Mouse (Mus musculus) kidney, embryonic 15.5 days (tissue): ENCODE measurements at regions not wholly inside any gene's neighbourhood (a gene's known extent, or its start where the extent isn't known, plus 50 kb on each side); places are given as distances from the start of the nearest gene placed in this dataset.

Experiments
- ATAC-seq: fragments of 200-750 bp; cut with Nextera tagmentation; replicated peaks from 2 replicates; pipeline ENCODE4 v1.8.0; 2017; ENCODE audit warnings: moderate TSS enrichment; ENCODE audit not compliant: low FRiP score
- H3K27ac ChIP-seq: fragments of 300-500 bp; sonication (generic); 2 replicates; pipeline ENCODE4 v1.5.1; 2015; ENCODE audit warnings: mild to moderate bottlenecking, inconsistent platforms
- H3K27me3 ChIP-seq: fragments of 300-500 bp; sonication (generic); 2 replicates; pipeline ENCODE4 v1.6.1; 2015; ENCODE audit warnings: inconsistent platforms
- H3K36me3 ChIP-seq: fragments of 300-500 bp; sonication (generic); 2 replicates; pipeline ENCODE4 v1.6.1; 2015; ENCODE audit warnings: inconsistent platforms
- H3K4me1 ChIP-seq: fragments of 300-500 bp; sonication (generic); 2 replicates; pipeline ENCODE4 v1.6.1; 2015; ENCODE audit warnings: inconsistent platforms
- H3K4me2 ChIP-seq: fragments of 300-500 bp; sonication (generic); 2 replicates; pipeline ENCODE4 v1.6.1; 2015; ENCODE audit warnings: moderate library complexity, mild to moderate bottlenecking, inconsistent platforms
- H3K4me3 ChIP-seq: fragments of 300-500 bp; sonication (generic); replicated peaks from 2 replicates; pipeline ENCODE4 v1.5.1; 2015; ENCODE audit warnings: mild to moderate bottlenecking, inconsistent platforms
- H3K9ac ChIP-seq: fragments of 300-500 bp; sonication (generic); 2 replicates; pipeline ENCODE4 v1.6.1; 2015; ENCODE audit warnings: mild to moderate bottlenecking, inconsistent platforms
- H3K9me3 ChIP-seq: fragments of 300-500 bp; sonication (generic); replicated peaks from 2 replicates; pipeline ENCODE4 v1.6.1; 2016; ENCODE audit warnings: inconsistent platforms
- WGBS: fragments of 180-500 bp; shearing (Covaris S2); methylation state at CpG from one replicate; pipeline ENCODE4 v1.1.7; 2015; ENCODE audit warnings: mixed read lengths; 5-methylcytosine and 5-hydroxymethylcytosine counted together

DNA sequence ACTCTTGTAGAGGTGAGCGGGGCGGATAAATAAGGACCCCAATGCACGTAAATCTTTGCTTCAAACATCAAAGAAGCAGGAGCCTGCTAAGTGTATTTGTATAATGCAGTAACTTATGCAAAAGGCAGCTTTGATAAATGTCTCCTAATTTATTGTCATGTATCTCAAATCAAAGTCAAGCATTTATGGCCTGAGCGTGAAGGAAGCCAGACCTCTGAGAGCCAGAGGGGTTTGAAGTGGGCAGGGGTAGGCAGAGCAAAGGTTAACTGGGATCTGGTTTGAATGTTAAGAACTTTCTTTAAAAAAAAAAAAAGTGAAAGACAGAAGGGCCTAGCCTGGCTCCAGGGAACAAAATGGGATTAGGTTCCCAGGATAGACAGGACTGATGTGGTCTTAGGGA lies 151.1 kb upstream of the Irx3 start:
- no peak overlapping the region for H3K9ac ChIP-seq
- H3K4me3 ChIP-seq = no peak overlapping the region
- no peak overlapping the region for H3K4me2 ChIP-seq
- H3K27me3 ChIP-seq = peaks cover 13% of the 10 kb centered on the region
- no peak overlapping the region for H3K27ac ChIP-seq
- ATAC-seq = no peak
- no peaks in the 10 kb centered on the region for H3K36me3 ChIP-seq
- WGBS = 73% methylated on average over 4 of the region's 4 CpGs
- H3K4me1 ChIP-seq = peaks cover 15% of the 10 kb centered on the region
- H3K9me3 ChIP-seq = no peaks in the 10 kb centered on the region

DNA sequence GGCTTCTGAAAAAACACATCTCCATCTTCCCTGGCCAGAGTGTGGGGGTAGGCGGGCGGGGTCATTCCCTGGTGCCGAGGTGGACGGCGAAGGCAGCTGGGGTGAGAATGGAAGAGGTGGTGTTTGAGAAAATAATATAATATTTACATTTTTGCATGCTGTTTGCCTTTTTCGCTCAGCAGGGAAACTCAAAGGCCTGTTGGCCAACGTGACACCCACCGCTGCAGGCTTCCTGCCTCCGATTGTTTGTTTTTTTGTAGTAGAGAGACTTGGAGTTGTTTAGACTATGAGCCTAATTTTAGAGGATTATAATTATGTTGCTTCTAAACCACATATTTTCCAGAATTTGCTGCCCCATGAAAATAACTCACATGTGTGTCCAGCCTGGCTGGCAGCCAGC lies 147.2 kb upstream of the Irx3 start:
- 0 out of 2 replicates have a peak, but pooled peaks cover 12% of the 10 kb centered on the region for H3K27me3 ChIP-seq
- peaks cover 23% of the 10 kb centered on the region for H3K4me1 ChIP-seq
- H3K9ac ChIP-seq = no peak overlapping the region
- H3K4me3 ChIP-seq = no peak overlapping the region
- no peaks in the 10 kb centered on the region for H3K9me3 ChIP-seq
- no peak for ATAC-seq
- H3K27ac ChIP-seq = 0 out of 2 replicates have a peak overlapping the region, but pooled peaks have one; percentile 54
- 71% methylated on average over 9 of the region's 9 CpGs for WGBS
- no peaks in the 10 kb centered on the region for H3K36me3 ChIP-seq
- H3K4me2 ChIP-seq = peak overlapping the region; percentile 48

DNA sequence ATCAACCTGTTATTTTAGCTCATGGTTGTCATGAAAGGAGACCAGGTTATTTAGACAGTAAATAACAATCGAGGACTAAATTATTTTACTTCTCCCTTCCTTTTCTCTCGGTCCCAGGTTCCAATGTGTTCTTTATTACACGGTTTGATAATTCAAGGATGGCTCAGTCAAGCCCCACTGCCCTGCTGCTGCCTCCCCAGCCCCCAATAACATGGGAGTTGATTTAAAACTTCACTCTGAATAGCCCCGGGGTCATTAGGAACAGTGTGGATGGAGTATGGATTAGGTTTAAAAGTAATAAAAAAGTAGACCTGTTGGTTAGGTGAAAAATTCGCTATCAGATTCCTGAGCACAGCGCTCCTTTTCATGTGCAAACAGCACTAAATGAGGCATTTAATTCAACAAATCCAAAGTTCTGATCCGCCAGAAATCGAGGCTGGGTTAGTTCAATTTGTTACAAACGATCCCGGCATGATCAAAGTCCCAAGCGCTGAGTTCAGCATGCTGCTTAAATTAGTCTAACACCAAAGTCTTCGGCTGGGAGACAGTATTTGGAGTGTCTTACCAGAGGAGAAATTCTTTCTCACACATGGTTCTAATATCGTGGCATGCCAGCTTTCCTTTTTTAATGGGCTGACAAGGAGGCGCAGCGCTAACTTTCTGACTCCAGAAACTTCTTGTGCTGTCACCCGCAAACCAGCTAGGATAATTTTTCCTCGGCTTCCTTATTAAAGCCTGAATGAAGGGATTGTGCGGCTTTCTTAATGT lies 146.5 kb upstream of the Irx3 start:
- H3K4me3 ChIP-seq = no peak overlapping the region
- ATAC-seq = 0 out of 2 replicates have a peak, but pooled peaks have one; percentile 64
- peaks cover 26% of the 10 kb centered on the region for H3K4me1 ChIP-seq
- H3K27ac ChIP-seq = peak overlapping the region; percentile 54
- no peaks in the 10 kb centered on the region for H3K9me3 ChIP-seq
- H3K27me3 ChIP-seq = 0 out of 2 replicates have a peak, but pooled peaks cover 12% of the 10 kb centered on the region
- H3K4me2 ChIP-seq = peak overlapping the region; percentile 48
- H3K9ac ChIP-seq = 0 out of 2 replicates have a peak overlapping the region, but pooled peaks have one; percentile 9
- WGBS = 26% methylated on average over 18 of the region's 18 CpGs
- no peaks in the 10 kb centered on the region for H3K36me3 ChIP-seq

DNA sequence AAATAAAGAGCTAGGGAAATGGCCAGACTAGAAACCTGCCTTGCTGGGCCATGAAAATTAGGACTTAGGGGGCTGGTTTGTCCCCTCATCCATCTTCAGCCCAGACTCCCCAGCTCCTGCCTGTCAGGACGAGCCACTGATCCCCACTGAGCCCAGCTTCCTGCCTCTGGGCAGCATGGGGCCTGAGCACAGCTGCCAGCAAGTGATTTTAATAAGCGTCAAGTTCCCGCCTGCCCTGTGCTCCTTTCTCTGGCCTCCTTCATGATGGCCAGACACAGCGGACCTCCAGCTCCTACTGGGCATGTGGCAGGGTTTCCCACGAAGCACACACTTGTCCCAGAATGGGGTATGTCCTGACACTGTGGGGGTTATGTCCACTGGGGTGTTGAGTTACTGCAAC lies 139.1 kb upstream of the Irx3 start:
- no peak; the same call in 1 of the 2 replicates for ATAC-seq
- Histone ChIP-seq H3K36me3 (no peaks in the 10 kb centered on the region), H3K9ac (no peak overlapping the region), H3K27ac (no peak overlapping the region), H3K4me1 (peaks cover 11% of the 10 kb centered on the region; the same call in 1 of the 2 replicates), H3K9me3 (no peaks in the 10 kb centered on the region), H3K27me3 (peaks cover 9% of the 10 kb centered on the region; the same call in 1 of the 2 replicates), H3K4me2 (no peak overlapping the region), H3K4me3 (no peak overlapping the region)
- WGBS = 32% methylated on average over 5 of the region's 5 CpGs

DNA sequence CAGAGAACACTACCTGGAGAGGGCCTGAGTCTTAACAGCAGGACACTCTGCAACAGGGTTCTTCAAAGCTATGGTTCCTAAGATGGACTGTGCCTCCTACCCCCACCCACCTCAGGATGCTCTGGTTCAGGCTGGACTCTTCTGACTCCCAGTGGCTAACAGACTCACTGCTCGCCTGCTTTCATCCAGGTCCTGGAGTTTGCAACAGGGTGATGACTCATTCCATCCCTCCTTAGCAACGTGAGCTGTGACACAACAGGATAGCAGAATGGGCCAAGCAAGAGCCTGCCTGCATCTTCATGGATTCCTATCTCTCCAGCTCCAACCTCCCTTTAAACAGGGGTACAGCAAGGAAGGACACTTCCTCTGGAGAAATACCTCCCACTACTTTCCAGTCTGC lies 135.4 kb upstream of the Irx3 start:
- 29% methylated on average over 2 of the region's 2 CpGs for WGBS
- H3K4me3 ChIP-seq = no peak overlapping the region
- ATAC-seq = no peak
- H3K27me3 ChIP-seq = peaks cover 14% of the 10 kb centered on the region; the same call in 1 of the 2 replicates
- no peaks in the 10 kb centered on the region for H3K36me3 ChIP-seq
- H3K27ac ChIP-seq = no peak overlapping the region
- H3K9me3 ChIP-seq = no peaks in the 10 kb centered on the region
- 0 out of 2 replicates have a peak, but pooled peaks cover 2% of the 10 kb centered on the region for H3K4me1 ChIP-seq
- H3K4me2 ChIP-seq = no peak overlapping the region
- no peak overlapping the region for H3K9ac ChIP-seq

DNA sequence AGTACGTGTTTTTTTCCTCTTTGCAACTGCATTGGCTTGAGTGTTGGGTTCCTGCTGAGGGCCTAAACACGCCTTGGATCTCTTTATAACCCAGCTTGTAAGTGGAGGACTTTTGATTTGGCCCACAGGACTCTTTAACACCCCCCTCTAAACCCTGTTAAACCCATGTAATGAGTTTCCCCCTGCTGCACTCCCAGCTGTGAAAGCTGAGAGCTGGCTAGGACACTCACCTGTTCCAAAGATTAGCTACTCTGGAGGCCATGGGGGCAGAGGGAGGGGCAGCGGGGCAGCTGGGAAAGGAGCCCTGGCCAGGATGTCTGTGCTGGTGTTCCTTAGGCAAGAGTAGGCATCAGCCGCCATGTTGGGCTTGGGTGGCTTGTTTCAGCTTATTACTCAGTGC lies 128.7 kb upstream of the Irx3 start:
- no peaks in the 10 kb centered on the region for H3K9me3 ChIP-seq
- no peaks in the 10 kb centered on the region for H3K4me1 ChIP-seq
- H3K4me3 ChIP-seq = no peak overlapping the region
- H3K36me3 ChIP-seq = no peaks in the 10 kb centered on the region
- ATAC-seq = no peak
- H3K27ac ChIP-seq = no peak overlapping the region
- H3K9ac ChIP-seq = no peak overlapping the region
- 91% methylated on average over 4 of the region's 4 CpGs for WGBS
- H3K27me3 ChIP-seq = peaks cover 14% of the 10 kb centered on the region
- H3K4me2 ChIP-seq = no peak overlapping the region

DNA sequence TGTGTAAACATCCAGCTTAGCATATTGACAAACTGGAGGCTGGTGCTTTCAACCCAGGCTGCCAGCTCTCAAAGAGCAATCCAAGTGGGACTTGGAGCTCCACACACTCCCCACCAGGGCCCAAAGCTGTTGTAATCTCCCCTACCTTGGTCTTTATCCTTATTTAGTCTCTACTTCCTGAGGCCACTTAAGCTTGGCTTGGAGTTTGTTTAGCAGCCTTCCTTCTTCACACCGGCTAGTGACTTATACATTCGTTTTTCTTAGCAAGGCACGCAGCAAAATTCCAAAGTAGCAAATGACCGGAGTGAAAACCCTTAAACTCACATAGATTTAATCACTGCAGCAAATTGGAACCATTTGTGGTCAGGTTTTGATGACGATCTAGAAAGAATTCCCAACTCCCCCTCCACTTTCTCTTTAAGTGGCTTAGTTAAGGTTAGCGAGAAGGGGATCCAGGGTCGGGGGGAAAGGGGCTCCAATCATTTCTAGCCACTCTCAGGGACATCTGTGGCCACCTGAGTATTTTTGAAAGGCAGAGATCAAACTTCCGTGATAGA lies 124.2 kb upstream of the Irx3 start:
- Histone ChIP-seq H3K9me3 (no peaks in the 10 kb centered on the region), H3K36me3 (no peaks in the 10 kb centered on the region), H3K9ac (no peak overlapping the region), H3K4me2 (no peak overlapping the region), H3K4me3 (no peak overlapping the region), H3K27me3 (peaks cover 21% of the 10 kb centered on the region), H3K27ac (no peak overlapping the region), H3K4me1 (no peaks in the 10 kb centered on the region)
- no peak for ATAC-seq
- 52% methylated on average over 8 of the region's 8 CpGs for WGBS

DNA sequence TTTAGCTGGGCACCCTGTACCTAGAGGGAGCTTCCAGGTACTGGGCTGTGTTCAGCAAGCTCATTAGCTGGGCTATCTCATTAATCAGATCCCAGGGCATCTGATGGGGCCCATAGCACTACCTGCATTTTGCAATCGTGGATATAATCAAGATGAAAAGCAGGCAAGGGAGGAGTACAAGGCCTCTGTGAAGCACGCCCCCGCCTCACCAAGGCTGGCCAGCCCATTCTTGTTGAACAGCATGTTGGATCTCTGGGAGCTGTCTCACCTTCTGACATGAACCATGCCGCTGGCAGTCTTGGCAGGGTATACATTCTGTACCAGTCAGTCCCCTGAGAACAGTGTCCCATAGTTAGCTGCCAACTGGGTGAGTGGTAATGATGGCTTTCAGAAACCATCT lies 122.3 kb upstream of the Irx3 start:
- ATAC-seq = no peak
- H3K36me3 ChIP-seq = no peaks in the 10 kb centered on the region
- H3K9me3 ChIP-seq = no peaks in the 10 kb centered on the region
- 89% methylated on average over 4 of the region's 4 CpGs for WGBS
- no peak overlapping the region for H3K9ac ChIP-seq
- peaks cover 21% of the 10 kb centered on the region for H3K27me3 ChIP-seq
- no peak overlapping the region for H3K4me2 ChIP-seq
- H3K4me3 ChIP-seq = no peak overlapping the region
- no peak overlapping the region for H3K27ac ChIP-seq
- H3K4me1 ChIP-seq = no peaks in the 10 kb centered on the region

DNA sequence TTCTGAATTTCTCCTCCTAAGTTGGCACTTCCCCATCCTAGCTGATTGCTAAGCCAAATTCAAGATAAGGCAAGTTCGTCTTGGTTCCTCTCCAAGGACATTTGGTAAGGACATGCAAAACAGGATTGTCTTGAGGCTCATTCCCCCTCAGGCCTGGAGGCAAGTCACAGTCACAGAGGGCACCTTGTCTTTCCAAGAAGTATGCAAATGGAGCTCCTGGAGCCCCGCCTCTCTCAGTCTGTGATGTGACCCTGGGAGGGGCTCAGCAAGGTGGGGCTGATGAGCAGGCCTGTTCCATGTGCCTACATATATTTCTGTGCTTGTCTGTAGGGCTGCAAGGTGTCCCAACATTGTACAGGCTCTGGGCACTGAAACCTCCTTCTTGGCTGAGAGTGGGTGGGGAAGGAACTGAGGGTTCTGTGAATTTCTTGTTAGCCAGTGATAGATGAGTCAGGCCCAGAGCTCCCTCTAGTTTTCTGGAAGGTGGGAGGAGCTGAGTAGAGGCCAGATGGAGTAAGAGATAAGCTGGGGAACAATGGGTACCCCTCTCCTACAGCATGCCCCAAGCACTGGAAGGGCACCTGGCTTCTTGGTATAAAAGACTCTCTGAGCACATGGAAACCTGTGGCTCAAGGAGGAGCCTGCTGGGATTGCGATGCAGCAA lies 120.5 kb upstream of the Irx3 start:
- no peak for ATAC-seq
- no peaks in the 10 kb centered on the region for H3K36me3 ChIP-seq
- no peak overlapping the region for H3K27ac ChIP-seq
- H3K4me3 ChIP-seq = no peak overlapping the region
- no peak overlapping the region for H3K9ac ChIP-seq
- WGBS = 76% methylated on average over 3 of the region's 3 CpGs
- H3K9me3 ChIP-seq = no peaks in the 10 kb centered on the region
- H3K4me1 ChIP-seq = no peaks in the 10 kb centered on the region
- peaks cover 14% of the 10 kb centered on the region for H3K27me3 ChIP-seq
- no peak overlapping the region for H3K4me2 ChIP-seq

DNA sequence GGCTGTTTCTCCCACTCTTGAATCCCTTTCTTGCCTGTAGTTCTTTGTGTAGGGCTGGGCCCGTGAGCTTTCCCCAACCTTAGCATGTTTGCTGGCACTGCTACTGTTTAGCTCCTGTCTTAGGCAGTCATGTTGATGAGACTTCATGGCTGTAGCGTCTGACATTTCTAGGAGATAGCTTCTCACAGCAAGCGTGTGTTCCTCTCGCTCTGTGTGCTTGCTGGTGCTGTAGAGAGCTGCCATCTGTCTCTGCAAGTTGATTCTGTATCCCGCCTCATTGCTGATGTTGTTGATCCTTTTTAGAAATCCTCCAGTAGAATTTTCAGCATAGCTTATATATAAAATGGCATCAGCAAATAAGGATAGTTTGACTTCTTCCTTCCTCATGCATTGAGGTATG lies 116.0 kb upstream of the Irx3 start:
- no peak for ATAC-seq
- 0 out of 2 replicates have a peak, but pooled peaks cover 5% of the 10 kb centered on the region for H3K27me3 ChIP-seq
- WGBS = 88% methylated on average over 5 of the region's 5 CpGs
- H3K4me1 ChIP-seq = no peaks in the 10 kb centered on the region
- no peak overlapping the region for H3K27ac ChIP-seq
- no peak overlapping the region for H3K9ac ChIP-seq
- H3K9me3 ChIP-seq = no peaks in the 10 kb centered on the region
- H3K4me3 ChIP-seq = no peak overlapping the region
- no peak overlapping the region for H3K4me2 ChIP-seq
- no peaks in the 10 kb centered on the region for H3K36me3 ChIP-seq

DNA sequence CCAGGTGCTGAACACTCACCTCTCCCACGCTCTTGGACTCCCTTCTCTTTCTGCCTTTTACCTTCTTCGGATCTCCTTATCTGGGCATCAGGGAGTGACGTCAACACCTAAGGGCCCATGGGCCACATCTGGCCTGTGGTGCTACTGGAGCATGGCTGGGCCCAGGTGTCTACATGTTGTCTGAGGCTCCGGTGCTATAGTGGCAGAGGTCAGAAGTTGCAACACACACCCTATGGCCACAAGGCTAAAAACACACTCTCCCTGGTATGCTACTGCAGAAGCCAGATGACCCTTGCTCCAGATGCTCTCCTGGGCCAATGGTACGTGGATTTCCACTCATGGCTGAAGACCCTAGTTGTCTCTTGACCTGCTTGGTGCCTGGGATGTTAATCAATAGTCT lies 112.1 kb upstream of the Irx3 start:
- WGBS = 86% methylated on average over 5 of the region's 5 CpGs
- Histone ChIP-seq H3K4me3 (no peak overlapping the region), H3K9ac (no peak overlapping the region), H3K4me1 (peaks cover 10% of the 10 kb centered on the region), H3K36me3 (no peaks in the 10 kb centered on the region), H3K9me3 (no peaks in the 10 kb centered on the region), H3K27me3 (peaks cover 30% of the 10 kb centered on the region), H3K4me2 (no peak overlapping the region), H3K27ac (no peak overlapping the region)
- ATAC-seq = no peak

DNA sequence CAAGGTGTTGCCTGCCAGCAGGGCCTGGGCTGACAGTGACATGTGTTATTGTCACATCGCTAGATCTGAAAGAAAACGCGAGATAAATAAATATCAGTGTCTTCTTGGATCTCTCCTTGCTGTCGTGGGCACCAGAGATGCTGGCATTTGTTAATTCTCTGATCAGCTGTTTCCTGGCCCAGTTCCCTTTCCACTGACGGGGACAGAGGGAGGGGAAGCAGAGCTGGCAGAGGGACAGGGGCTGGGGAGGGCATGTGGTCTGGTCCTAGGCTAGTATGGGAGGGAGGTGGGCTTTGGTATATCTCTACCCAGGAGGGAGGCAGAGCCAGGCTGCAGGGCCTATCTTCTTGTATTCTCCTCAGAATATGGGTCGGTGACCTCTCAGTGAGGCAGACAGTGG lies 111.3 kb upstream of the Irx3 start:
- Histone ChIP-seq H3K4me2 (no peak overlapping the region), H3K4me1 (peaks cover 14% of the 10 kb centered on the region), H3K4me3 (no peak overlapping the region), H3K9me3 (no peaks in the 10 kb centered on the region), H3K27me3 (peaks cover 39% of the 10 kb centered on the region), H3K36me3 (no peaks in the 10 kb centered on the region), H3K9ac (no peak overlapping the region), H3K27ac (no peak overlapping the region)
- no peak for ATAC-seq
- WGBS = 85% methylated on average over 6 of the region's 6 CpGs
